Mouse (Mus musculus) brain, embryonic 14.5 days (tissue): ENCODE measurements at regions not wholly inside any gene's neighbourhood (a gene's known extent, or its start where the extent isn't known, plus 50 kb on each side); places are given as distances from the start of the nearest gene placed in this dataset.

Experiments
- DNase-seq: peaks from one replicate; pipeline ENCODE4 v3.0.0-alpha.2; 2011; ENCODE audit warnings: low read depth
- CTCF ChIP-seq: fragments of 200-500 bp; IDR thresholded peaks from 2 replicates; pipeline ENCODE4 v1.5.1; 2012; ENCODE audit warnings: inconsistent platforms, mild to moderate bottlenecking, moderate library complexity, borderline replicate concordance; ENCODE audit not compliant: insufficient read depth, insufficient read length; ENCODE audit errors: extremely low read depth
- POLR2A ChIP-seq: fragments of 200-500 bp; IDR thresholded peaks from 2 replicates; pipeline ENCODE4 v1.6.1; 2012; ENCODE audit warnings: mild to moderate bottlenecking, inconsistent platforms, borderline replicate concordance; ENCODE audit not compliant: poor library complexity, insufficient read depth, insufficient read length, severe bottlenecking; ENCODE audit errors: extremely low read depth

DNA sequence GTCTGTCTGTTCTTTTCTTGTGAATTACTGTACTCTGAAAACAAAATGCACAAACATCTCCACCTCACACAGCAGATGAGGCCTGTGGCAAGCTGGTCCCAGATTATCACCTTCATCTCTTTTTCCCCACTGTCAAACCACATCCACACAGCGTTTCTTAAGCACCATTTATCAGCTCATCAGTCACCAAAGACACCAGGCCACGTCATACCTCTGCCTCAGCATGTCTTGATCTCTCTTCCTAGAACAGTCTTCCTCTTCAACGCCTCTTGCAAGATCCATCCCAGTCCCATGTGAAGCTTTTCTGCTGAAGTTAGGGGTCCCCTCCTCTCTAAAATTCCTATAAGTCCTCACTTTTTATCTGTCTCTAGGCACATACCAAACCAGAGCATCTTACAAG is 340.8 kb upstream of the Acvr2a start:
- DNase-seq: no peak
- no peak for TF ChIP-seq CTCF
- TF ChIP-seq POLR2A: no peak

DNA sequence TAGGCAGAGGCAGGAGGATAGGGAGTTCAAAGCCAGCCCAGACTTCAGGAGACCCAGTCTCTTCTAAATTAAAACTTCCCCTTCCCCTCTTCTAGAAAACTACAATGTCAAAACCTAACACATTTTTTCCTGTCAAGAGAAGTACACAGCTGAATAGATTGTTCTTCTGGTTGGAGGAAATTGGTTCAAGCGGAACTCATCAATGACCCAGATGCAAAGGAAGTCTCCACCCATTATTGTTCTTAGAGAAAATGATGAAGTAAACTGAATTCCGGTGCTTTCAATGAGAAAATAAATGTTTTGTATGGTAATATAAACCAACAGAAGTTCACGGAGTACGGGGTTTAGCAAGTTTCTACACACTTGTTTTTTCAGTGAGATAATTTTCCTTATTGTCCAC is 339.3 kb upstream of the Acvr2a start:
- no peak for DNase-seq
- no peak for TF ChIP-seq CTCF
- no peak for TF ChIP-seq POLR2A

GRCm38 (mm10) chr2:48476777-48477176 is 337.1 kb upstream of the Acvr2a start:
- TF ChIP-seq POLR2A: no peak
- TF ChIP-seq CTCF: no peak
- no peak for DNase-seq

GRCm38 (mm10) chr2:48477336-48477735 is 336.6 kb upstream of the Acvr2a start:
- TF ChIP-seq POLR2A: no peak
- DNase-seq: peak; percentile 66

- DNase-seq: no peak
- TF ChIP-seq POLR2A (no peak), CTCF (no peak)
These were observed 334.3 kb upstream of the Acvr2a start for GRCm38 (mm10) chr2:48479601-48480000.

- no peak for DNase-seq
- TF ChIP-seq POLR2A (no peak), CTCF (no peak)
These were observed 333.3 kb upstream of the Acvr2a start for GRCm38 (mm10) chr2:48480428-48481191.

- peak; percentile 90 for DNase-seq
- TF ChIP-seq CTCF: no peak
- no peak for TF ChIP-seq POLR2A
These were observed 332.6 kb upstream of the Acvr2a start for GRCm38 (mm10) chr2:48481209-48481742.

DNA sequence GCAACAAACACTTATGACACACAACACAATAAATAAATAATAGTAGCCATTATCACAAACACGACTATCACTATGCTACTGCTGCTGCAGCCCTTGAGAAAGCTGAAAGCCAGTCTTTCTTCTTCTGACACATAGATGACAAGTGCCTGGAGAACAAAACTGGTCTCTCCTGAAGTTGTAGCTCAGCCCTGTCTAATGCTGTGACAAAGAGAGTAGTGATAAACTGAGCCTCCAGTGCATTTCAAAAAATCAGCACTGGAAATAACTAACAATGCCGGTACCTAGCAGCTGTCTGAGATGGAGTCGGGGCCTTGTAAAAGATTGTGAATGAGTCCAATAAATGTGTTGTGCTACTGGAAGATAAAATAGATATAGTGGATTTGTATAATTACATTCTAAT is 320.3 kb upstream of the Acvr2a start:
- no peak for DNase-seq
- TF ChIP-seq POLR2A (no peak), CTCF (no peak)

DNA sequence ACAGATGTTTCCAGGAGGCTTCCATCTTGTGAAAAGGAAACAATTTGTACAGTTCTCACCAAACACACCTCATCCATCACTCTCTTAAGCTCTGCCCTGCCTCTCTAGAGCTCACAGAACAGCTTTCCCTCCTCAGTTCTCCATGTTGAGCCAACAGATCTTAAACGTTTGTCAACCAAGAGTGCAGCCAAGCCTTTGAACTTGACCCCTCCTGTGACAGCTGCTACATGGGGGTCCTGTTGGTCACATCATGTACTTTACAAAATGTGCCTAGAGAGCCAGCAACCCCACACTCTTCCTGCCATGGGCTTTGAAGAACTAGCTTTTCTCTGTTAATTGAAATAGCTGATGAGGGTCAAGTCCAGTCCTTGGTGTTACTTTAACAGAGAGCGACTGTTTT is 319.8 kb upstream of the Acvr2a start:
- no peak for DNase-seq
- TF ChIP-seq POLR2A (no peak), CTCF (no peak)

- DNase-seq: no peak
- TF ChIP-seq CTCF (no peak), POLR2A (no peak)
These were observed 319.3 kb upstream of the Acvr2a start for GRCm38 (mm10) chr2:48494632-48495031.

DNA sequence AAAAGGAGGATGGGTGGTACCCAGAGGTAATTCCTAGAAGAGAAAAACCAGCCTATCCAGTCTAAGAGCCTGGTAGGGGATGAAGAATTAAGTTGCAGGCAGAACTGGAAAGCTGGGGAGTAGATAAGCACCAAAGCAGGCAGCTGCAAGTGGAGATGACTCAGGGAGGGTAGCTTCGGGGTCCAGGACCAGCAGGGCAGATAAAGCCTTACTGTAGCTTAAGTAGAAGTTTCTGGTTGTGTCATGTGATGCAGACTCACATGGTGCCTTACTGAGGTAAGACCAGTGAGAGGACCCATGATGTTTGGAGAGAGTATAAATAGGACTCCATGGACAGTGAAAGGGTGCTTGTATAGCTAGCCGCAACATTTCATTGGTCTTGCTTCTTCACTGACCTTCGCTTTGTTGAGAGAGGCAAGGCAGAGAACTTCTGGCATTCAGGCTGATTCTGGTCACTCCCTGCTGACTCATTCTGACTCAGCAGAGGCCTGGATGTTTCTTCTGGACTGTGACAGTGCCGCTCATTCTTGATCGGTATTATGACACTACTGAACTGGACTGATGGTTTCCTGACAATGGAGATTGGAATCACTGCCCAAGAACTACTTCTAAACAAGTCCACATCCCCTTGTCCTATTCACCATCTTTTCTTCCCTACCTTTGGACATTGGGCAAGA is 315.7 kb upstream of the Acvr2a start:
- DNase-seq: no peak
- no peak for TF ChIP-seq POLR2A

DNA sequence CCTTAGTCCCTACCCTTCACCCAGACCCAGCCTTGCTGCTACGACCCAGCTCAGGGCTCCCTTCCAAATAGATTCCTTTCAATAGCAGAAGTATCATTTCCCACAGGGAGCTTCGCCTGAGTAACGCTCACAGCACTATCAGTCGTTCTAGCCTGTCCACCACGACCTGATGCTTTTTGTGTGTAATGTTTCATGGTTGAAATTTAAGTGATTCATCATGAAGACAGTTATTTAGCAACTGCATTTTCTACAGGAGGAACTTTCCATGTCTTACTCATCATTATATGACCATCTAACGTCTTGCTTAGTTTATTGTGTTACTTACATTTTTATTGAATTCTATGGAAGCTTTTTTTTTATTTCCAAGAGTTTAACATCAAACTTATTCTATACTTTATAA is 314.5 kb upstream of the Acvr2a start:
- DNase-seq: no peak
- TF ChIP-seq POLR2A (no peak), CTCF (no peak)
